Mouse (Mus musculus): ENCODE data around the gene Gm19668.
"Not testable (repeated sequence)": the region's sequence is repeated elsewhere in the genome, so short reads cannot be mapped to it uniquely, and the experiment has no call there.

The Gm19668 gene

DNA sequence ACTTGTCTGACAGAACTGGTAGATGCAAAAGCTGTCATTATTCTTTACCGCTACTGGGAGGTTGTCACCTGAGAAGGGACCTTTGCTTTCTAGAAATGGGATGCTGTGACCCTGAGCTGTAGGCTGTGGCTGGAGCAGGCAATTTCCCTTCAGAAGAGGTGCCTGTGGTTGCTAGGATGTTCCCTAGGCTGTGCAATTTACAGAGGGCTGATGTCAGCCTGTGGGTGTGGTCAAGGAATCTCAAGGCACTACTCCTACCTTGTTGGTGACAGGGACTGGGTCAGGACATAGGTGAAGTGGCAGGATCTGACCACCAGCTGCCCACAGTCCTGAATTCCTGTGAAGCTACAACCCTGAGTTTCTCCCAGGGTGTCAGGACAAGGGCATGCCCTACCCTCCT, 29.2 kb downstream of the Gm19668 start:
- no peak for DNase-seq (ENCODE audit: low spot score in 2 of 2)

DNA sequence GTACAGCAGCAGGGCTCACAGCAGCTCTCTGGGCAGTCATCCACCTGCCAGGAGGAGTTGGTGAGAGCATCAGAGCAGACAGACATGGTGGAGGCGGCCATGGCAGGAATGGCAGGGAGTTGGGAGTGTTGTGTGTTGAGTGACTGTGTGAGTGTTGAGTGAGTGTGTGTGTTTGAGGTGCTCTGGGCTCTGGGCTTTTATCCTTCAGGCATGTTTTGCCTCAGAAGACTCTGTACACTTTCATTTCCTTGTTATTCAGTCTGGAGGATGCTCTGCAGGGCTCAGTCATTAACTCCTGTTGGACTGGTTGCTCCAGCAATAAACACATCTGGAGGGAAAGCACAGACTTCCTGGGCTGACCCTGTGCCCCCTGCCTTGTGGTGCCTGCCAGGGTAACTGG, 39.4 kb downstream of the Gm19668 start, which contains the start of gene Gm3233:
Gm3233 (minus strand) TSS at position 101 of the 400 bp plus-strand sequence.
- not testable (repeated sequence) for DNase-seq (ENCODE audit: low spot score in 2 of 2)

DNA sequence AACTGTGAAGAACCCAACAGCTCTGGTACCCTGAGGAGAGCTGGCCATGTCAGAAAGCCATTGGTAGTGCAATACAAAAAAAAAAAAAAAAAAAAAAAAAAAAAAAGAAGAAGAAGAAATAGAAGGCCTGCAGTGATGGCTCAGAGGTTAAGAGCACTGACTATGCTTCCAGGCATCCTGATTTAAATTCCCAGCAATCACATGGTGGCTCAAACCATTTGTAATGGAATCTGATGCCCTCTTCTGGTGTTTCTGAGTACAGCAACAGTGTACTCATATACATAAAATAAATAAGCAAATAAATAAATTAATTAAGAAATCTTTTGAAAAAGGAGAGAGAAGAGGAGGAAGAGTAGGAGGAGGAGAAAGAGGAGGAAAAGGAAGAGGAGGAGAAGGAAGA, 45.5 kb downstream of the Gm19668 start:
- DNase-seq (ENCODE audit: low spot score in 2 of 2): no peak

DNA sequence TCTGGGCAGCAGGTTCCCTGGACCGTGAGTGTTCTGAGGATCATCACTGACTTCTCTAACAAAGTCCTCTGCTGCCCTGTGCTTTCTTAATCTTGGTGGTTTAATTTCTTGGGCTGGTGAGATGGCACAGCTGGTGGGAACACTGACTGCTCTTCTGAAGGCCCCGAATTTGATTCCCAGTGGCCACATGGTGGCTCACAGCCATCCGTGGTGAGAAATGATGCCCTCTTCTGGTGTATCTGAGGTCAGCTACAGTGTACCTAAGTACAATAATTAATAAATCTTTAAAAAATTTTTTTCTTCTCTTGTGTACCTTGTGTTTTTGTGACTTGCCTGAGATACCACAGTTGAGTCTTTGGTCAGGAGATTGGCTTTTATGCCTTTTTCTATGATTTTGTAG, 46.6 kb downstream of the Gm19668 start:
- DNase-seq (ENCODE audit: low spot score in 2 of 2): not testable (repeated sequence)

DNA sequence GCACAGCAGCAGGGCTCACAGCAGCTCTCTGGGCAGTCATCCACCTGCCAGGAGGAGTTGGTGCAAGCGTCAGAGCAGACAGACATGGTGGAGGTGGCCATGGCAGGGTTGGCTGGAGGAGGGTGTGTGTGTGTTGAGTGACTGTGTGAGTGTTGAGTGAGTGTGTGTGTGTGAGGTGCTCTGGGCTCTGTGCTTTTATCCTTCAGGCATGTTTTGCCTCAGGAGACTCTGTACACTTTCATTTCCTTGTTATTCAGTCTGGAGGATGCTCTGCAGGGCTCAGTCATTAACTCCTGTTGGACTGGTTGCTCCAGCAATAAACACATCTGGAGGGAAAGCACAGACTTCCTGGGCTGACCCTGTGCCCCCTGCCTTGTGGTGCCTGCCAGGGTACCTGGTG, 47.7 kb downstream of the Gm19668 start, which contains the start of gene Gm9736:
Gm9736 (minus strand) TSS at position 101 of the 400 bp plus-strand sequence.
- DNase-seq (ENCODE audit: low spot score in 2 of 2): not testable (repeated sequence)

DNA sequence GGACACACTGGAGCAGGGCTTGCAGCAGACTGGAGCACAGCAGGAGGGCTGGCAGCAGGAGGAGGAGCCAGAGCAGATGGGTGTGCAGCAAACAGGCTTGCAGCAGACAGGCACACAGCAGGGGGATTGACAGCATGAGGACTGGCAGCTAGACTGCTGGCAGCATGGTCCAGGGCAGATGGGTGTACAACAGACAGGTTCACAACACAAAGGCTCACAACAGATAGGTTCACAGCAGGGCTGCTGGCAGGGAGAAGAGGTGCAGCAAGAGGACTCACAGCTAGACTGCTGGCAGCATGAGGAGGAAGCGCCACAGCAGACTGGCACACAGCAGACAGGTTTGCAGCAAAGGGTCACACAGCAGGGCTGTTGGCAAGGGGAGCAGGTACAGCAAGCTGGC, 48.2 kb downstream of the Gm19668 start:
- not testable (repeated sequence) for DNase-seq (ENCODE audit: low spot score in 2 of 2)
